Comparison of ENCODE assay signal across 13 mouse cellular contexts in the genomic region with DNA sequence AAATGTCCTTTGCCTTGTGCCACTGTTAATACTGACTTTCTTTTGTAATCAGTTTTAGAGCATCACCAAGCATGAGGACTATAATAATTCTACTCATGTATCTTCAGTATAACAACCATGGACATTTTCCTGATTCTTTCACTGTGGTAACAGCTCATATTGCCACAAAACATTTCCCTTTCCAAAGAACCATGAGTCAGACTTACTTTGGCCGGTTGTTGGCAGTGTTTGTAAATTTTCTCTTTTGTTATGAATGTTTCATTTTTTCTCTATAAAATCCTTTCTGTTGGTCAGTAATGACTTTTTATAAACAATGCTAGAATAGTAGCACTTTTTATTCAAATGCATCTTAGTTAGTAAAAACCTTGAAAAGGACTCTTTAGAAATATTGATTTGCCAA. TPM values are rescaled to one million over a fixed set of nuclear protein-coding genes. Genes with fewer than 3 reads are reported as not detected.
"Had no signal": no experiment of that assay in that cellular context is flagged by ENCODE, and none has a peak within 500 bp of the region (broad histone marks: within the 10 kb centered on the region; RNA-seq: fewer than 3 reads in every experiment).

No protein-coding gene starts in this region.

- DNase-seq: lung, adult 18-20 months; lung, embryonic 14.5 days; lung, postnatal 10 days; lung, postnatal 4 days; midbrain, embryonic 14.5 days; retina, postnatal 1 day; right cerebral cortex, adult 18-20 months; right cerebral cortex, postnatal 25 days; right cerebral cortex, postnatal 4 days; thymus, adult 2 months; thymus, postnatal 36 days had no signal

RNA-seq across cellular contexts. Expression of a gene that starts 38.0 kb away (rescaled TPM):
- total RNA-seq: megakaryocyte, adult 5-6 weeks; megakaryocyte-erythroid progenitor cell, adult 5-6 weeks had no signal
